Mouse (Mus musculus) forebrain, embryonic 12.5 days (tissue): ENCODE measurements at regions not wholly inside any gene's neighbourhood (a gene's known extent, or its start where the extent isn't known, plus 50 kb on each side); places are given as distances from the start of the nearest gene placed in this dataset.

Source experiments
- ATAC-seq: fragments of 200-750 bp; cut with Nextera tagmentation; 2 replicates; pipeline ENCODE4 v1.8.0; 2017; ENCODE audit warnings: moderate TSS enrichment; ENCODE audit not compliant: low FRiP score
- H3K27ac ChIP-seq: fragments of 300-500 bp; sonication (generic); 2 replicates; pipeline ENCODE4 v1.5.1; 2016; ENCODE audit warnings: mild to moderate bottlenecking
- H3K27me3 ChIP-seq: fragments of 300-500 bp; sonication (generic); 2 replicates; pipeline ENCODE4 v1.6.1; 2016; ENCODE audit warnings: mild to moderate bottlenecking
- H3K36me3 ChIP-seq: fragments of 300-500 bp; sonication (generic); replicated peaks from 2 replicates; pipeline ENCODE4 v1.6.1; 2016; ENCODE audit warnings: mild to moderate bottlenecking
- H3K4me1 ChIP-seq: fragments of 300-500 bp; sonication (generic); 2 replicates; pipeline ENCODE4 v1.6.1; 2016
- H3K4me2 ChIP-seq: fragments of 300-500 bp; sonication (generic); 2 replicates; pipeline ENCODE4 v1.6.1; 2016; ENCODE audit warnings: mild to moderate bottlenecking, moderate library complexity
- H3K4me3 ChIP-seq: fragments of 300-500 bp; sonication (generic); replicated peaks from 2 replicates; pipeline ENCODE4 v1.5.1; 2016; ENCODE audit warnings: mild to moderate bottlenecking
- H3K9ac ChIP-seq: fragments of 300-500 bp; sonication (generic); 2 replicates; pipeline ENCODE4 v1.6.1; 2016; ENCODE audit warnings: mild to moderate bottlenecking
- H3K9me3 ChIP-seq: fragments of 300-500 bp; sonication (generic); 2 replicates; pipeline ENCODE4 v1.6.1; 2016
- WGBS: fragments of 180-500 bp; shearing (Covaris S2); methylation state at CpG from one replicate; pipeline ENCODE4 v1.1.7; 2016; 5-methylcytosine and 5-hydroxymethylcytosine counted together

DNA sequence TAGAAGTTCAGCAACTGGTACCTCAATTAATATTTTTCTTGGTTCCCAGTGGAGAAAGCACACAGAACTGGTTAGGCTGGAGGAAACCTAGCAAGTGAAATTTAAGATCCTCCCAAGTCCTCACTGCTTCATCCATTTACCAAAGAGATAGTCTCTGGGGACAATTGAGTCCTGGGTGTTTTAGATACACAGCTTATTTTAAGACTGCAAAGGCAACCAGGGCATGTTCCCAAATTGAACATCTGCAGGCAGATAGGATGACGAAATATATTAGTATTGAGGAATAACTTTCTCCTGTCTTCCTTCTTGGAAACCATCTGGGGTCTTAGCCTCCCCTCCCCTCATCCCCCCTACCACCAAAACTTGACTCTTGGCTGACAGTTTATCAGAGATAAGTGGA lies 356.3 kb upstream of the Npvf start:
- no peaks in the 10 kb centered on the region for H3K36me3 ChIP-seq
- 92% methylated on average over 1 of the region's 1 CpGs for WGBS
- no peaks in the 10 kb centered on the region for H3K9me3 ChIP-seq
- H3K4me3 ChIP-seq = no peak overlapping the region
- H3K27me3 ChIP-seq = peaks cover 25% of the 10 kb centered on the region
- H3K9ac ChIP-seq = no peak overlapping the region
- no peak overlapping the region for H3K4me2 ChIP-seq
- no peak for ATAC-seq
- H3K4me1 ChIP-seq = peaks cover 20% of the 10 kb centered on the region
- H3K27ac ChIP-seq = no peak overlapping the region

DNA sequence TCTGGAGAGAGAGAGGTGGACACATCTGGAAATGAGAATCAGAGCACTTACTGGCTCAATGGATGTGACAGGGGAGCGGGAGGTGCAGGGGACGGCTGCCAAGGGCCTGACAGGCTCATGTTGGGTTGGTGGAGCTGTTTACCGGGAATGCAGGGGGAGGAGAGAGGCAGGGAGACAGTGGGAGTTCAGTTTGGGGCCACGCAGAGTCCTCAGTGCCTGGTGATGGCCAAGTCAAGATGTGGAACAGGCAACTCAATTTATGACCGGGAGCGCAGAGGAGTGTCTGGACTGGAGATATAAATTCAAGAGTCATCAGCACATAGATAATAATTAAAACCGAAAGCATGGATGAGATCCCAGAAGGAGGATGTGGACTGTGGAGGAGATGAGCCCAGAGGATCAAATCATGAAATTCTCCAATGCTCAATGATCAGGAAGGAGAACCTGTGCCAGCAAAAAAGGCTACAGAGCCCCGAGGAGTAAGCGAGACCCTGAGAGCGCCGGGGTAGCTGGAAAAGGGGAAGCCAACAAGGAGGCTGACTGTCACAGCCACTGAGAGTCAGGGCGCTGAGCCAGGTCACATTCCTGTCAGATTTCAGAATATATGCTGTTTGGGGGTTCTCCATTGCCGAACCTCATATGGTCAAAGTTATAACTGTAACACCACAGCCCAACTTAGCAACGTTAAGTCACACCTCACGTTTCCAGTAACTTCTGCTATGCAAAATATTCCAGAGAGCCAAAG lies 358.0 kb upstream of the Npvf start:
- H3K27me3 ChIP-seq = peaks cover 25% of the 10 kb centered on the region
- H3K4me1 ChIP-seq = peaks cover 27% of the 10 kb centered on the region
- no peaks in the 10 kb centered on the region for H3K36me3 ChIP-seq
- H3K9ac ChIP-seq = no peak overlapping the region
- no peak overlapping the region for H3K4me3 ChIP-seq
- 90% methylated on average over 15 of the region's 15 CpGs for WGBS
- no peaks in the 10 kb centered on the region for H3K9me3 ChIP-seq
- no peak overlapping the region for H3K27ac ChIP-seq
- no peak overlapping the region for H3K4me2 ChIP-seq
- no peak for ATAC-seq

DNA sequence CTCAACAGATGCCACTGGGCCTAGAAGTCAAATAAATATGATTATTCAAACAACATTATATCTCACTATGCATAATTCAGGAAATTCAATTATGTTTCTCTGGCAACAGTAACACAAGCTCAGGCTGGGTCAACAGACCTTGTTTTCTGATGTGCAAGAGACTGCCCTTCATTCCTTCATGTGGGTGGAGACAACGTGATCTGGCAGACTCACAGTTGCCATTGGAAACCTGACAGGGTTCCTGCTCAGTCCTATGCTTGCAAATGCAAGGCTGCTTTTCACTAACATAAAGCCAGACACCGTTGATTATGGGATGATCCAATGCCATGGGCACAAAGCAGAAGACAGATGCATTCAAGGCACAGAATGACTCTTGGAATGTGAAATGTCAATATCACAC lies 361.5 kb upstream of the Npvf start:
- Histone ChIP-seq H3K36me3 (no peaks in the 10 kb centered on the region), H3K27ac (no peak overlapping the region), H3K4me2 (no peak overlapping the region), H3K9ac (no peak overlapping the region), H3K9me3 (no peaks in the 10 kb centered on the region), H3K4me1 (peaks cover 22% of the 10 kb centered on the region), H3K27me3 (peaks cover 6% of the 10 kb centered on the region; the same call in 1 of the 2 replicates), H3K4me3 (no peak overlapping the region)
- ATAC-seq = no peak
- WGBS = 59% methylated on average over 2 of the region's 2 CpGs

DNA sequence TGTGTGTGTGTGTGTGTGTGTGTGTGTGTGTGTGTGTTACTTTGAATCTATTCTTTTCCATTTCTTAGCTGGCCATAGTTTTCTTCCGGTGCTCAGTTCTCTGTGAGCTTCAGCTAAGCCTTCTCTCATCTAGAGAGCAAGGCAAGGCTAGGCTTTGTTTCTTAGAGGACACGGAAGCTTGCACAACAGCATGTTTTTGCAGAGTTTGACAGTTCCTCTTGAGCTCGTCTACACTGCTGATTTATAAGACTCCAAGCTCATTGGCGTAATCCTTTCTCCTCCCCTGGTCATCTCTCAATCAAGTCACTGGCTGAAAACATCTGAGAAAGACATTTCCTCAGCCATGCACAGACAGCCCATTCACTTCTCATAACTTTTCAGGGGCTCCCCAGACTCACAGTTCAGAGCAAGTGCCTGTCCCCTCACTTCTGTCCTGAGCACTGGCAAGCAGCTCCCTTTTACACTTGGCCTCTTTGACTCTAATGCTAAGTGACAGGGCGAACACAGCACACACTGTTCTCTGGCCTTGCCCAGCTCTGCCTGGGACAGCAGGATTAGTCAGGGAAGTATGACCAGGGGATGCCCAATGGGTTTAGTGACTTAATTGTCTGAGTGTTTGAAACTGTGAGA lies 362.3 kb upstream of the Npvf start:
- H3K9me3 ChIP-seq = no peaks in the 10 kb centered on the region
- 55% methylated on average over 5 of the region's 5 CpGs for WGBS
- peaks cover 6% of the 10 kb centered on the region; the same call in 1 of the 2 replicates for H3K27me3 ChIP-seq
- no peak overlapping the region for H3K9ac ChIP-seq
- no peak overlapping the region for H3K4me3 ChIP-seq
- H3K4me2 ChIP-seq = no peak overlapping the region
- H3K27ac ChIP-seq = no peak overlapping the region
- H3K4me1 ChIP-seq = peaks cover 22% of the 10 kb centered on the region
- no peaks in the 10 kb centered on the region for H3K36me3 ChIP-seq
- ATAC-seq = no peak

DNA sequence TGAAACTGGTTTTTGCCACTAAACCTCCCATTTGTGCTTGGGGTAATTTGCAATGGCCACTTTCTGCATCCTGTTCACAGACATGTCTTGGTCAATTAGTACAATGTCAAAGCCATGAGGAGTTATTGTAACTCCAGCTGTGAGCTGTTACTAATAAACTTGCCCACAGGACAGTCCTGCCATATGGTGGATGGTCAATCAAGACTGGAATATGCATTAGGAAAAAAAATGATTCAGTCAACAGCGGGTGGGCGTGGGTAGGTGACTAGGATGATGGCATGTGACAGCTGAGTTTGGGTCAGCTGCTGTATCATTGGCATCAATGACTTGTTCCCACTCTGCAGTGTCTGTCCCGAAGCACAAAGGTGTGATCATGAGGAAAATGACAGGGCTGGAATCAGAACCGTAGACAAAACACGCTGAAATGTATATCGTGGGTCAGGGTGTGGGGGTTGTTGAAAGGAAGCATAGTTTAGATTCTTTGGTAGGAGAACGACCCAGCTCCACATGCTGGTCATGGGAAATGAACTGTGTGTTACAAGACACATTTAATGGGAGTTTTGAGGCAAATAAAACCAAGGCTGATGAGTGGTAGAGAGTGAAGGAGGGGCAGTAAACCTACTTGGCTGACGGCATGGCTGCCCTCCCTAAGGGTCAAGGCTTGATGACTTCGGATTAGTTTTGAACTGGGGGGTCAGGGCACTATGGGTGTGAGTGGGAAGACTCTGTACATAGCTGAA lies 363.2 kb upstream of the Npvf start:
- Histone ChIP-seq H3K4me3 (no peak overlapping the region), H3K27me3 (no peaks in the 10 kb centered on the region; the same call in 1 of the 2 replicates), H3K36me3 (no peaks in the 10 kb centered on the region), H3K4me2 (no peak overlapping the region), H3K27ac (no peak overlapping the region), H3K4me1 (peaks cover 22% of the 10 kb centered on the region), H3K9ac (no peak overlapping the region), H3K9me3 (no peaks in the 10 kb centered on the region)
- no peak for ATAC-seq
- WGBS = 86% methylated on average over 9 of the region's 9 CpGs

DNA sequence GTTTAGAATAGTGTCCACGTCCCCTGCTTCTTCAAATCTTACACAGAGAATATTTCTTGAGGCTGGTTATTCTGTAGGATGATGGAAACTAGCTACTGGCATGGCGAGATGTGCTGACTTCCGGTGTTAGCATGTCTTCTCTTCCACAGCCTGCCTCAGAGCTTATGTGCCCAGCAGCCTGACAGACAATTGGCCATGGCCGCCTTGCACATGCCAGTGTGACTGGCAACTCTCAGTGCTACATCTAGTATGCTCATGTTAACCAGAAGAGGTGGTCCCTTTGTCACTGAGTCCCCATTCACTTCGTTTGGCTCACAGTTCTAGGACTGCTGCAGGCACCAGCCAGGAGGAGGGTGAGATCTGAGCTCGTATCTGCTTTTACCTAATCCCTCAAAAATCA lies 367.0 kb upstream of the Npvf start:
- 86% methylated on average over 6 of the region's 6 CpGs for WGBS
- no peak overlapping the region for H3K4me3 ChIP-seq
- no peak overlapping the region for H3K27ac ChIP-seq
- peaks cover 14% of the 10 kb centered on the region for H3K4me1 ChIP-seq
- H3K9ac ChIP-seq = no peak overlapping the region
- no peak for ATAC-seq
- H3K27me3 ChIP-seq = no peaks in the 10 kb centered on the region; the same call in 1 of the 2 replicates
- H3K4me2 ChIP-seq = no peak overlapping the region
- no peaks in the 10 kb centered on the region for H3K9me3 ChIP-seq
- no peaks in the 10 kb centered on the region for H3K36me3 ChIP-seq

DNA sequence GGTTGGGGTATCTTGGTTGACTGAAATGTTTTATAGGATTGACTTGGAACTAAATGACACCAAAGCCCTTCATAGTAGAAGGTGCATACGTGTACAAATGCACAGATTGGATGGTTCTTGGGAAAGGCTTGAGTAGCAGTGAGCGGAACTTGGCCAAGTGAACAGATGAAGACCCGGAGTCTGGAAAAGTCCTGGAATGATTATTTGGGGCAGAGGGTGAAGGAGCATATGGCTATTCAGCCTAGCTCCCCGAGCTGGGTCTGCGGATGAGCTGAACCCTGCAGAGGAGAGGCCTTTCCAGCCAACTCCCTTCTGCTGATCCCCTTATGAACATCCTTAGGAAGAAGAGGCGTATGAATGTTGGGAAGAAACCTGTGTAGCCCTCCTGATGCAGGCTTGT lies 369.1 kb upstream of the Npvf start:
- no peak overlapping the region for H3K4me3 ChIP-seq
- ATAC-seq = no peak

DNA sequence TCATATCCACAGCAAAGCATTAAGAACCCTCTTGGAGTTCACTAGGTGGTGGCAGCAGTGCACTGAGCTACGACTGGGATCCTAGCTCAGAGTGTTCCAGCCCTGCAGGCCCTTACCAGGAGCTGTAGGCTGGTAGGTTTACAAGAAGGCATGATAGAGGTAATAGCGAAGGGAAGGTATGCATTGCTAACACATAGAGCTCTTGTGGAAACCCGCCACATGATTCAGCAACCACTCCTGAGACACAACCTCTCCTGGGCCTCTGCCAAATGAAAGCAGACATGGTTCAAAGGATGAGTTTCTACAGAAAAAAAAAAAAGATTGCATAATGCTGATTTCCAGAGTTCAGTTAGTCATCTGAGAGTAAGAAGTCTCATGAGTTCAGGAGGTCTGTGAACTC lies 370.5 kb upstream of the Npvf start:
- H3K9me3 ChIP-seq = no peaks in the 10 kb centered on the region
- H3K4me1 ChIP-seq = no peaks in the 10 kb centered on the region
- H3K36me3 ChIP-seq = no peaks in the 10 kb centered on the region
- H3K4me2 ChIP-seq = no peak overlapping the region
- no peak overlapping the region for H3K4me3 ChIP-seq
- no peak for ATAC-seq
- no peak overlapping the region for H3K27ac ChIP-seq
- no peaks in the 10 kb centered on the region for H3K27me3 ChIP-seq
- WGBS = 95% methylated on average over 3 of the region's 3 CpGs
- no peak overlapping the region for H3K9ac ChIP-seq

More for the DNA sequence above, 369.1 kb upstream of the Npvf start:
- WGBS = 89% methylated on average over 6 of the region's 6 CpGs
- Histone ChIP-seq H3K27ac (no peak overlapping the region), H3K9ac (no peak overlapping the region), H3K9me3 (no peaks in the 10 kb centered on the region), H3K27me3 (no peaks in the 10 kb centered on the region; the same call in 1 of the 2 replicates), H3K4me1 (no peaks in the 10 kb centered on the region), H3K36me3 (no peaks in the 10 kb centered on the region), H3K4me2 (no peak overlapping the region)

DNA sequence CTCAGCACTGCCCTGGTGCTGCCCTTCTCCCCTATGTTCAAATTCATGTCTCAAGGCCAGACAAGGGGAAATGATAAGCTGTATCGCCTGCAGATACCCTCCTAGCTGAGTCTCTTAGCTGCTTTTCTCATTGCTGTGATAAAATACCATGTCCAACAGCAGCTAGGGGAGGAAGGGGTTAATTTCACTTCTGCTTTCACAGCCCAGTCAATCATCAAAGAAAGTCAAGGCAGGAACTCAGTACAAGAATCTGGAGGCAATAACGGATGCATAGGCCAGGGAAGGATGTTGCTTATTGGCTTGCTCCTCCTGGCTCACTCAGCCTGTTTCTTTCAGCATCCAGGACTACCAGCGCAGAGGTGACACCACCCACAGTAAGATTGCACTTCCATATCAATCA lies 371.2 kb upstream of the Npvf start:
- no peak overlapping the region for H3K4me3 ChIP-seq
- H3K4me1 ChIP-seq = no peaks in the 10 kb centered on the region
- no peak overlapping the region for H3K4me2 ChIP-seq
- 73% methylated on average over 3 of the region's 3 CpGs for WGBS
- H3K36me3 ChIP-seq = no peaks in the 10 kb centered on the region
- H3K27me3 ChIP-seq = no peaks in the 10 kb centered on the region
- H3K9me3 ChIP-seq = no peaks in the 10 kb centered on the region
- no peak overlapping the region for H3K27ac ChIP-seq
- H3K9ac ChIP-seq = no peak overlapping the region
- ATAC-seq = no peak

DNA sequence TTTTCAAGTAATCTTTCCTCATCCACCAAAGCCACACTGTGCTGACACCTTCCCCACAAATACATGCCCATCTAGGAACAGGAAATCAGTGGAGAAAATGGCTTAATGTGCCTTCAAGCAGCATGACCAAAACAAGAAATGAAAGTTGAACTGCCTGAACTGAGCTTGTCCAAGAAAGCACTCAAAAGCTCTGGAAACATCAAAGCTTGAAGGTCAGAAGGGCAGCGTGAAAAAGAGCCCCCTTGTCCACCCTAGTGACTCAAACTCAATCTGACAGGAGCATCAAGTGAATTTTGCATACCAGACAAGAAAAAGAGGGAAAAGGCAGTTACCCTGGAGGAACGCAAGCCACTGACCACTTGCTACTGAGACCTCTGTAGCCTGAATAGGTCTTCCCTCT lies 373.1 kb upstream of the Npvf start:
- no peak for ATAC-seq
- H3K9me3 ChIP-seq = no peaks in the 10 kb centered on the region
- H3K27ac ChIP-seq = no peak overlapping the region
- no peak overlapping the region for H3K4me3 ChIP-seq
- WGBS = 73% methylated on average over 2 of the region's 2 CpGs
- no peaks in the 10 kb centered on the region for H3K36me3 ChIP-seq
- no peak overlapping the region for H3K4me2 ChIP-seq
- no peaks in the 10 kb centered on the region for H3K4me1 ChIP-seq
- H3K27me3 ChIP-seq = no peaks in the 10 kb centered on the region
- H3K9ac ChIP-seq = no peak overlapping the region

DNA sequence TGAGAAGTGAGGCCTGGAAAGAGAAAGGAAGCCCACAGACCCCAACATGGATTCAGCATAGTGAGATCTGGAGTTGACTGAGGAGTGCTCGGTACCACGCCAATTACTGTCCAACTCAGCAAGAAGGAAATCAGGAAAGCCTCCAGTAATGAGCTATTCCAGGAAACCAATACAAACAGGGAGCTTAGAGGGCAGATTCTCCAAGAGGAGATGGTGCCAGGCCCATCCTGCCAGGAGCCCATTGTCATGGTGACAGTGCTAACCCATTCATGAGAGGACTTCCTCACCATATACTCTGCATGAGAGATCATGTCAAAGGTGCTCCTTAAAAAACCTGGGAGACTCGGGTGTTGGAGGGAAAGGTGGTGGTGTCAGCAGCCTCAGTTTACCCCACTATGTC lies 375.3 kb upstream of the Npvf start:
- no peaks in the 10 kb centered on the region for H3K4me1 ChIP-seq
- no peaks in the 10 kb centered on the region for H3K9me3 ChIP-seq
- no peak overlapping the region for H3K9ac ChIP-seq
- no peaks in the 10 kb centered on the region for H3K36me3 ChIP-seq
- no peak overlapping the region for H3K4me2 ChIP-seq
- no peaks in the 10 kb centered on the region for H3K27me3 ChIP-seq
- no peak for ATAC-seq
- 89% methylated on average over 3 of the region's 3 CpGs for WGBS
- no peak overlapping the region for H3K27ac ChIP-seq
- H3K4me3 ChIP-seq = no peak overlapping the region

DNA sequence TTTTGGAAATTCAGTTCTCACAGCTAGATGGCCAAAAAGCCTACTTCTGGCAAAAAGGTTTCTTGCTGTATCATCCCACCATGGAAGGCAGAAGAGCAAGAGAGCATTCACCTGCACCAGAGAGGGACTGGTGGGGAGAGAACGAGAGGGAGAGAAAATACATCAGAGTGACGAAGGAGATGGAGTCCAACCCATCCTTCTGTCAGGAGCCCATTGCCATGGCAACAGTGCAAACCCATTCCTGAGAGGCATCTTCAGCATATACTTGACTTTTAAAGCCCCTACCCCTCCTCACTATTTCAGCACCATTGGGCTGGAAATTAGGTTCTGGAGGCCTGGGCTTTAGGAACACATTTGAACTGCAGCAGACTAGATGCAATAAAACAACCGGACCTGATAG lies 375.7 kb upstream of the Npvf start:
- no peaks in the 10 kb centered on the region for H3K9me3 ChIP-seq
- H3K9ac ChIP-seq = no peak overlapping the region
- 87% methylated on average over 3 of the region's 3 CpGs for WGBS
- H3K27me3 ChIP-seq = no peaks in the 10 kb centered on the region
- H3K4me1 ChIP-seq = no peaks in the 10 kb centered on the region
- no peak overlapping the region for H3K4me3 ChIP-seq
- H3K36me3 ChIP-seq = no peaks in the 10 kb centered on the region
- ATAC-seq = no peak
- H3K4me2 ChIP-seq = no peak overlapping the region
- no peak overlapping the region for H3K27ac ChIP-seq
